Mouse (Mus musculus) adrenal gland, postnatal 25 days (tissue): ENCODE measurements at regions not wholly inside any gene's neighbourhood (a gene's known extent, or its start where the extent isn't known, plus 50 kb on each side); places are given as distances from the start of the nearest gene placed in this dataset.

Experiments used
- microRNA-seq, 2 experiments: library from miRNA; unstranded; fragments of <30 nt; microRNA quantifications; one replicate each; pipeline ENCODE4 v1.2.0; 2021

Small RNAs in the stretch of these regions (microRNA-seq; reads per million reads assigned to microRNA genes)
- 0 reads per million in 2 experiments for gene Gm23659
